Comparison of ENCODE assay signal across 17 mouse cellular contexts in genomic region chr17:48433006-48433655, GRCm38 (mm10). TPM values are rescaled to one million over a fixed set of nuclear protein-coding genes. Genes with fewer than 3 reads are reported as not detected.
A peak's percentile ranks its signal among the peaks of the same experiment; 100 is the strongest.
DNase-seq lines count a peak whose midpoint lies in the region; ATAC-seq lines count a peak whose summit lies in the region.
"Had no signal": no experiment of that assay in that cellular context is flagged by ENCODE, and none has a peak within 500 bp of the region (broad histone marks: within the 10 kb centered on the region; RNA-seq: fewer than 3 reads in every experiment).

No protein-coding gene starts in this region.

- H3K27me3 ChIP-seq in heart, embryonic 10.5 days (ENCODE audit: insufficient read depth, poor library complexity, severe bottlenecking), result no peaks in the 10 kb centered on the region
- no peaks in the 10 kb centered on the region for H3K27me3 ChIP-seq in liver, embryonic 13.5 days
- no peaks in the 10 kb centered on the region for H3K27me3 ChIP-seq in liver, embryonic 11.5 days (replicated peaks; ENCODE audit: control insufficient read depth, insufficient read depth, low read length)
- no peaks in the 10 kb centered on the region for H3K27me3 ChIP-seq in limb, embryonic 10.5 days (ENCODE audit: low read depth, poor library complexity, severe bottlenecking)
- no peaks in the 10 kb centered on the region for H3K27me3 ChIP-seq in midbrain, embryonic 14.5 days (ENCODE audit: control insufficient read depth, insufficient read depth, low read length)
- H3K27me3 ChIP-seq: embryonic facial prominence, embryonic 12.5 days; lung, embryonic 15.5 days had no signal

- H3K4me2 ChIP-seq in liver, embryonic 13.5 days, result 0 out of 2 replicates have a peak overlapping the region, but pooled peaks have one; percentile 28
- H3K4me2 ChIP-seq in liver, embryonic 11.5 days, result no peak overlapping the region
- H3K4me2 ChIP-seq in midbrain, embryonic 14.5 days (ENCODE audit: low read length), result no peak overlapping the region
- H3K4me2 ChIP-seq: embryonic facial prominence, embryonic 12.5 days; lung, embryonic 15.5 days had no signal

- peak overlapping the region; percentile 62; the same call in 1 of the 2 replicates for H3K4me3 ChIP-seq in heart, embryonic 10.5 days
- H3K4me3 ChIP-seq in liver, embryonic 13.5 days (replicated peaks), result no peak overlapping the region
- H3K4me3 ChIP-seq in liver, embryonic 11.5 days (ENCODE audit: low read depth, low read length), result no peak overlapping the region
- H3K4me3 ChIP-seq in ES-E14 (ENCODE audit: insufficient read depth in 1 of 2, low read depth in 1 of 2, low read length in 2 of 2, poor library complexity in 1 of 2, severe bottlenecking in 1 of 2), result no peak overlapping the region
- H3K4me3 ChIP-seq in limb, embryonic 10.5 days, result no peak overlapping the region
- H3K4me3 ChIP-seq in midbrain, embryonic 14.5 days (replicated peaks; ENCODE audit: low read depth, low read length), result no peak overlapping the region
- H3K4me3 ChIP-seq: embryonic facial prominence, embryonic 12.5 days; lung, embryonic 15.5 days; megakaryocyte, embryonic 14.5 days had no signal

- WGBS in heart, embryonic 10.5 days, result 68% methylated on average over 20 of the region's 20 CpGs
- 74% methylated on average over 20 of the region's 20 CpGs for WGBS in liver, embryonic 13.5 days (ENCODE audit: insufficient replicate concordance)
- WGBS in liver, embryonic 11.5 days, result 80% methylated on average over 20 of the region's 20 CpGs
- WGBS in limb, embryonic 10.5 days, result 86% methylated on average over 20 of the region's 20 CpGs
- WGBS in midbrain, embryonic 14.5 days, result 85% methylated on average over 20 of the region's 20 CpGs

- no peak for ATAC-seq in liver, embryonic 13.5 days (ENCODE audit: low read depth)
- no peak for ATAC-seq in liver, embryonic 11.5 days (replicated peaks; ENCODE audit: low FRiP score)
- ATAC-seq in midbrain, embryonic 14.5 days (ENCODE audit: low FRiP score, low TSS enrichment), result no peak

- no peaks in the 10 kb centered on the region for H3K36me3 ChIP-seq in heart, embryonic 10.5 days
- H3K36me3 ChIP-seq in liver, embryonic 13.5 days, result no peaks in the 10 kb centered on the region
- no peaks in the 10 kb centered on the region for H3K36me3 ChIP-seq in liver, embryonic 11.5 days (ENCODE audit: control insufficient read depth, insufficient read depth, low read length)
- H3K36me3 ChIP-seq in ES-E14 (ENCODE audit: control insufficient read depth, insufficient read depth, low read length, poor library complexity, severe bottlenecking), result no peaks in the 10 kb centered on the region
- H3K36me3 ChIP-seq in limb, embryonic 10.5 days, result no peaks in the 10 kb centered on the region
- no peaks in the 10 kb centered on the region for H3K36me3 ChIP-seq in midbrain, embryonic 14.5 days (ENCODE audit: control insufficient read depth, insufficient read depth, low read length)
- H3K36me3 ChIP-seq: embryonic facial prominence, embryonic 12.5 days; lung, embryonic 15.5 days had no signal

- H3K9ac ChIP-seq in liver, embryonic 13.5 days, result 0 out of 2 replicates have a peak overlapping the region, but pooled peaks have one; percentile 9
- H3K9ac ChIP-seq in liver, embryonic 11.5 days (ENCODE audit: low read depth, low read length), result no peak overlapping the region
- H3K9ac ChIP-seq in ES-E14 (ENCODE audit: insufficient read depth, low read depth, low read length, poor library complexity, severe bottlenecking), result peak overlapping the region; percentile 40; the same call in 1 of the 2 replicates
- no peak overlapping the region for H3K9ac ChIP-seq in midbrain, embryonic 14.5 days (replicated peaks; ENCODE audit: low read length)
- H3K9ac ChIP-seq: embryonic facial prominence, embryonic 12.5 days; lung, embryonic 15.5 days had no signal

- H3K27ac ChIP-seq in heart, embryonic 10.5 days, result peak overlapping the region; percentile 90
- 0 out of 2 replicates have a peak overlapping the region, but pooled peaks have one; percentile 18 for H3K27ac ChIP-seq in liver, embryonic 13.5 days
- H3K27ac ChIP-seq in liver, embryonic 11.5 days (ENCODE audit: low read depth, low read length), result no peak overlapping the region; the same call in 1 of the 2 replicates
- no peak overlapping the region; the same call in 1 of the 2 replicates for H3K27ac ChIP-seq in ES-E14 (ENCODE audit: insufficient read depth, low read depth, low read length, poor library complexity, severe bottlenecking)
- peak overlapping the region; percentile 25; the same call in 1 of the 2 replicates for H3K27ac ChIP-seq in limb, embryonic 10.5 days
- H3K27ac ChIP-seq in midbrain, embryonic 14.5 days (replicated peaks; ENCODE audit: low read depth, low read length), result no peak overlapping the region
- H3K27ac ChIP-seq: embryonic facial prominence, embryonic 12.5 days had no signal

- DNase-seq in heart, embryonic 10.5 days (ENCODE audit: low spot score), result no peak
- no peak for DNase-seq in heart, adult 11 months
- no peak for DNase-seq in liver, embryonic 13.5 days
- DNase-seq in liver, embryonic 11.5 days (ENCODE audit: low spot score), result no peak
- DNase-seq in ES-E14 (ENCODE audit: low read depth, low spot score), result no peak
- no peak for DNase-seq in limb, embryonic 10.5 days (ENCODE audit: low spot score)
- DNase-seq in spleen, adult 12 weeks (ENCODE audit: low spot score), result no peak
- DNase-seq in midbrain, embryonic 14.5 days, result no peak
- DNase-seq: cerebellum, postnatal 36 days; kidney, postnatal 10 days; layer of hippocampus, adult 9-11 months; thymus, postnatal 36 days had no signal

- peaks cover 92% of the 10 kb centered on the region for H3K4me1 ChIP-seq in heart, embryonic 10.5 days
- H3K4me1 ChIP-seq in liver, embryonic 13.5 days (replicated peaks), result peaks cover 63% of the 10 kb centered on the region
- peaks cover 33% of the 10 kb centered on the region for H3K4me1 ChIP-seq in liver, embryonic 11.5 days (replicated peaks; ENCODE audit: control insufficient read depth, insufficient read depth, low read length)
- peaks cover 18 to 54% of the 10 kb centered on the region in 2 experiments for H3K4me1 ChIP-seq in ES-E14 (ENCODE audit: control insufficient read depth in 2 of 2, insufficient read depth in 2 of 2, low read length in 2 of 2, poor library complexity in 1 of 2)
- H3K4me1 ChIP-seq in limb, embryonic 10.5 days, result peaks cover 40% of the 10 kb centered on the region
- 0 out of 2 replicates have a peak, but pooled peaks cover 4% of the 10 kb centered on the region for H3K4me1 ChIP-seq in midbrain, embryonic 14.5 days (ENCODE audit: control insufficient read depth, insufficient read depth, low read length)

- H3K9me3 ChIP-seq in heart, embryonic 10.5 days, result no peaks in the 10 kb centered on the region
- H3K9me3 ChIP-seq in liver, embryonic 13.5 days (replicated peaks), result no peaks in the 10 kb centered on the region
- H3K9me3 ChIP-seq in liver, embryonic 11.5 days (ENCODE audit: control insufficient read depth, low read length), result no peaks in the 10 kb centered on the region
- no peaks in the 10 kb centered on the region for H3K9me3 ChIP-seq in ES-E14 (ENCODE audit: control insufficient read depth, insufficient read depth, low read depth, low read length)
- no peaks in the 10 kb centered on the region for H3K9me3 ChIP-seq in limb, embryonic 10.5 days (replicated peaks)
- no peaks in the 10 kb centered on the region for H3K9me3 ChIP-seq in midbrain, embryonic 14.5 days (ENCODE audit: control insufficient read depth, low read length)
- H3K9me3 ChIP-seq: embryonic facial prominence, embryonic 12.5 days; lung, embryonic 15.5 days; megakaryocyte, embryonic 14.5 days had no signal

- in situ Hi-C loops in ES-E14 (cut with MboI; ENCODE audit: low sequenced_read_pairs in 2 of 2, unreplicated experiment in 2 of 2), result no loop called here

RNA-seq across cellular contexts. Expression of gene Apobec2, which starts 0.4 kb away (rescaled TPM):
- 142 and 213 TPM in 2 replicates for polyA plus RNA-seq in heart, embryonic 10.5 days (2016; fragmentation: Nextera tagmentation; extraction: Ambion mirVana)
- 1.2 TPM in 2 replicates for polyA plus RNA-seq in liver, embryonic 13.5 days (2015; fragmentation: Nextera tagmentation; extraction: Ambion mirVana)
- 2.5 and 3.0 TPM in 2 replicates for polyA plus RNA-seq in liver, embryonic 11.5 days (2014; fragmentation: Nextera tagmentation; extraction: Ambion mirVana)
- total RNA-seq in ES-E14 (2012; rRNA removed), result 3.0 and 5.6 TPM in 2 replicates
- polyA plus RNA-seq in limb, embryonic 10.5 days (2016; fragmentation: Nextera tagmentation; extraction: Ambion mirVana), result 0.92 and 1.2 TPM in 2 replicates
- 0.26 and 0.29 TPM in 2 replicates for polyA plus RNA-seq in midbrain, embryonic 14.5 days (2014; fragmentation: Nextera tagmentation; extraction: Ambion mirVana)

RNA-seq across cellular contexts. Expression of gene Tspo2, which starts 18.2 kb away (rescaled TPM):
- 0.43 and 0.67 TPM in 2 replicates for polyA plus RNA-seq in heart, embryonic 10.5 days (2016; fragmentation: Nextera tagmentation; extraction: Ambion mirVana)
- polyA plus RNA-seq in liver, embryonic 13.5 days (2015; fragmentation: Nextera tagmentation; extraction: Ambion mirVana), result 134 and 152 TPM in 2 replicates
- polyA plus RNA-seq in liver, embryonic 11.5 days (2014; fragmentation: Nextera tagmentation; extraction: Ambion mirVana), result 68.1 and 68.7 TPM in 2 replicates
- total RNA-seq in ES-E14 (2012; rRNA removed), result 0.16 TPM in 1 of 2 replicates, not detected in the other
- polyA plus RNA-seq in limb, embryonic 10.5 days (2016; fragmentation: Nextera tagmentation; extraction: Ambion mirVana), result not detected in 2 replicates
- 2.5 and 4.6 TPM in 2 replicates for polyA plus RNA-seq in midbrain, embryonic 14.5 days (2014; fragmentation: Nextera tagmentation; extraction: Ambion mirVana)
- total RNA-seq: adrenal gland, adult 18-20 months; gastrocnemius, adult 8-10 months had no signal

RNA-seq across cellular contexts. Expression of gene Unc5cl, which starts 21.6 kb away (rescaled TPM):
- polyA plus RNA-seq in heart, embryonic 10.5 days (2016; fragmentation: Nextera tagmentation; extraction: Ambion mirVana), result 0.20 and 0.26 TPM in 2 replicates
- polyA plus RNA-seq in liver, embryonic 13.5 days (2015; fragmentation: Nextera tagmentation; extraction: Ambion mirVana), result 3.5 and 4.4 TPM in 2 replicates
- 1.0 and 2.0 TPM in 2 replicates for polyA plus RNA-seq in liver, embryonic 11.5 days (2014; fragmentation: Nextera tagmentation; extraction: Ambion mirVana)
- total RNA-seq in ES-E14 (2012; rRNA removed), result 1.2 and 3.2 TPM in 2 replicates
- polyA plus RNA-seq in limb, embryonic 10.5 days (2016; fragmentation: Nextera tagmentation; extraction: Ambion mirVana), result 0.06 and 0.13 TPM in 2 replicates
- 0.22 and 0.53 TPM in 2 replicates for polyA plus RNA-seq in midbrain, embryonic 14.5 days (2014; fragmentation: Nextera tagmentation; extraction: Ambion mirVana)
- total RNA-seq: gastrocnemius, adult 8-10 months had no signal

RNA-seq across cellular contexts. Expression of gene Oard1, which starts 23.3 kb away (rescaled TPM):
- polyA plus RNA-seq in heart, embryonic 10.5 days (2016; fragmentation: Nextera tagmentation; extraction: Ambion mirVana), result 56.7 and 78.1 TPM in 2 replicates
- polyA plus RNA-seq in liver, embryonic 13.5 days (2015; fragmentation: Nextera tagmentation; extraction: Ambion mirVana), result 58.9 and 61.8 TPM in 2 replicates
- 76.8 and 80.2 TPM in 2 replicates for polyA plus RNA-seq in liver, embryonic 11.5 days (2014; fragmentation: Nextera tagmentation; extraction: Ambion mirVana)
- 27.0 and 38.6 TPM in 2 replicates for total RNA-seq in ES-E14 (2012; rRNA removed)
- 75.0 and 80.3 TPM in 2 replicates for polyA plus RNA-seq in limb, embryonic 10.5 days (2016; fragmentation: Nextera tagmentation; extraction: Ambion mirVana)
- polyA plus RNA-seq in midbrain, embryonic 14.5 days (2014; fragmentation: Nextera tagmentation; extraction: Ambion mirVana), result 41.9 and 49.2 TPM in 2 replicates

RNA-seq across cellular contexts. Expression of gene Nfya, which starts 23.4 kb away (rescaled TPM):
- polyA plus RNA-seq in heart, embryonic 10.5 days (2016; fragmentation: Nextera tagmentation; extraction: Ambion mirVana), result 13.7 and 17.3 TPM in 2 replicates
- polyA plus RNA-seq in liver, embryonic 13.5 days (2015; fragmentation: Nextera tagmentation; extraction: Ambion mirVana), result 7.2 and 9.7 TPM in 2 replicates
- 18.7 and 20.4 TPM in 2 replicates for polyA plus RNA-seq in liver, embryonic 11.5 days (2014; fragmentation: Nextera tagmentation; extraction: Ambion mirVana)
- 23.3 and 25.2 TPM in 2 replicates for total RNA-seq in ES-E14 (2012; rRNA removed)
- polyA plus RNA-seq in limb, embryonic 10.5 days (2016; fragmentation: Nextera tagmentation; extraction: Ambion mirVana), result 21.9 and 26.4 TPM in 2 replicates
- 14.2 and 16.5 TPM in 2 replicates for polyA plus RNA-seq in midbrain, embryonic 14.5 days (2014; fragmentation: Nextera tagmentation; extraction: Ambion mirVana)

Comparison
In these comparisons a context has a peak if more than half of its experiments do, and no peak if none do; other contexts are left out.
1. H3K27ac ChIP-seq: peak in heart, embryonic 10.5 days (single experiment), liver, embryonic 13.5 days (single experiment) and limb, embryonic 10.5 days (single experiment); none in liver, embryonic 11.5 days (single experiment), ES-E14 (single experiment) and midbrain, embryonic 14.5 days (single experiment).
2. H3K9ac ChIP-seq: peak in liver, embryonic 13.5 days (single experiment) and ES-E14 (single experiment); none in liver, embryonic 11.5 days (single experiment) and midbrain, embryonic 14.5 days (single experiment).
3. RNA of gene Apobec2, which starts 0.4 kb away (polyA plus RNA-seq): 142 to 213 TPM in heart, embryonic 10.5 days; 2.5 to 3.0 TPM in liver, embryonic 11.5 days, 1.2 TPM in liver, embryonic 13.5 days, 0.92 to 1.2 TPM in limb, embryonic 10.5 days and 0.26 to 0.29 TPM in midbrain, embryonic 14.5 days; every median in the first group is over 10 times any median in the second.
4. RNA of gene Tspo2, which starts 18.2 kb away (polyA plus RNA-seq): 134 to 152 TPM in liver, embryonic 13.5 days and 68.1 to 68.7 TPM in liver, embryonic 11.5 days; 2.5 to 4.6 TPM in midbrain, embryonic 14.5 days, 0.43 to 0.67 TPM in heart, embryonic 10.5 days and not detected in limb, embryonic 10.5 days; every median in the first group is over 10 times any median in the second.